Mouse (Mus musculus) C2C12 (cell line): ENCODE data around the gene Slc38a1.

Source experiments
- CEBPB ChIP-seq: IDR thresholded peaks from one replicate; pipeline ENCODE4 v1.6.1; 2011; ENCODE audit warnings: low read depth, mild to moderate bottlenecking, control low read depth, moderate library complexity
- CTCF ChIP-seq: IDR thresholded peaks from one replicate; pipeline ENCODE4 v1.5.1; 2011; ENCODE audit not compliant: control insufficient read depth, insufficient read depth, insufficient read length
- FOSL1 ChIP-seq: IDR thresholded peaks from one replicate; pipeline ENCODE4 v1.8.0; 2011; ENCODE audit warnings: mild to moderate bottlenecking, low read length; ENCODE audit not compliant: poor library complexity, insufficient read depth, severe bottlenecking
- MAX ChIP-seq: IDR thresholded peaks from one replicate; pipeline ENCODE4 v1.6.1; 2011; ENCODE audit warnings: mild to moderate bottlenecking, control low read depth
- MYOD1 ChIP-seq: IDR thresholded peaks from one replicate; pipeline ENCODE4 v1.6.1; 2011; ENCODE audit warnings: low read depth; ENCODE audit not compliant: control insufficient read depth, insufficient read length

GRCm38 (mm10) chr15:96597116-96597515 lies 45.6 kb downstream of the Slc38a1 start:
- no peak for TF ChIP-seq CEBPB
- TF ChIP-seq CTCF: no peak
- no peak for TF ChIP-seq MAX
- no peak for TF ChIP-seq MYOD1
- TF ChIP-seq FOSL1: no peak
